Mouse (Mus musculus) 3T3-L1 (cell line): ENCODE data around the gene Atrn.
A peak's percentile ranks its signal among the peaks of the same experiment; 100 is the strongest.

Experiments used
- DNase-seq: peaks from one replicate; pipeline ENCODE4 v3.0.0-alpha.2; 2015; ENCODE audit warnings: low read depth, low spot score

Atrn gene

GRCm38 (mm10) chr2:131038675-131039074, 132.4 kb downstream of the Atrn start:
- no peak for DNase-seq

- DNase-seq = no peak
Measured at GRCm38 (mm10) chr2:131040854-131041825, 134.8 kb downstream of the Atrn start.

- no peak for DNase-seq
Measured at GRCm38 (mm10) chr2:131042988-131043387, 136.7 kb downstream of the Atrn start, which contains the start of gene Gfra4. Gene Gfra4, minus strand, starts transcription at chr2:131043088.

- DNase-seq = no peak
Measured at GRCm38 (mm10) chr2:131044354-131044852, 138.1 kb downstream of the Atrn start.

GRCm38 (mm10) chr2:131044989-131045720, 138.9 kb downstream of the Atrn start:
- peak; percentile 40 for DNase-seq

GRCm38 (mm10) chr2:131046025-131046424, 139.7 kb downstream of the Atrn start:
- DNase-seq = no peak

- no peak for DNase-seq
Measured at GRCm38 (mm10) chr2:131052043-131052442, 145.7 kb downstream of the Atrn start.

- DNase-seq = no peak
Measured at GRCm38 (mm10) chr2:131052862-131053418, 146.6 kb downstream of the Atrn start.

- DNase-seq = no peak
Measured at GRCm38 (mm10) chr2:131053851-131054645, 147.8 kb downstream of the Atrn start.

GRCm38 (mm10) chr2:131054646-131055264, 148.5 kb downstream of the Atrn start:
- DNase-seq = no peak

GRCm38 (mm10) chr2:131055631-131056030, 149.3 kb downstream of the Atrn start:
- DNase-seq = peak; percentile 59

- DNase-seq = peak; percentile 51
Measured at GRCm38 (mm10) chr2:131056191-131056590, 149.9 kb downstream of the Atrn start.

GRCm38 (mm10) chr2:131058672-131059071, 152.4 kb downstream of the Atrn start:
- DNase-seq = no peak

GRCm38 (mm10) chr2:131059377-131059776, 153.1 kb downstream of the Atrn start:
- DNase-seq = peak; percentile 85

- peak; percentile 58 for DNase-seq
Measured at GRCm38 (mm10) chr2:131059781-131060540, 153.7 kb downstream of the Atrn start.

GRCm38 (mm10) chr2:131060784-131061183, 154.5 kb downstream of the Atrn start:
- DNase-seq = peak; percentile 74

GRCm38 (mm10) chr2:131061607-131062006, 155.3 kb downstream of the Atrn start:
- peak; percentile 61 for DNase-seq

GRCm38 (mm10) chr2:131063404-131063864, 157.1 kb downstream of the Atrn start, which contains the start of gene Adam33:
Gene Adam33, minus strand, starts transcription at chr2:131063814.
- DNase-seq = peak; percentile 14

GRCm38 (mm10) chr2:131066342-131066741, 160.0 kb downstream of the Atrn start:
- DNase-seq = no peak

- DNase-seq = peak; percentile 64
Measured at GRCm38 (mm10) chr2:131067481-131067880, 161.2 kb downstream of the Atrn start.
